Mouse (Mus musculus): ENCODE results near the gene Rab11b. TPM values are rescaled to one million over a fixed set of nuclear protein-coding genes. Genes with fewer than 3 reads are reported as not detected.

Gene Rab11b
- polyA plus RNA-seq, 1 experiment from 2014 or later, result 346 TPM

Other genes starting within 250 kb of the Rab11b start
- 42.6 and 47.3 TPM in 2 replicates for gene Adamts10, start 236.3 kb downstream of the Rab11b start, polyA plus RNA-seq (2016; fragmentation: Nextera tagmentation; extraction: Ambion mirVana)
- gene Myo1f, start 204.8 kb downstream of the Rab11b start, polyA plus RNA-seq (2016; fragmentation: Nextera tagmentation; extraction: Ambion mirVana), result 1.6 and 2.2 TPM in 2 replicates
- 47.6 and 51.2 TPM in 2 replicates for gene Zfp414, start 131.4 kb downstream of the Rab11b start, polyA plus RNA-seq (2016; fragmentation: Nextera tagmentation; extraction: Ambion mirVana)
- 0.31 and 0.39 TPM in 2 replicates for gene Pram1, start 122.5 kb downstream of the Rab11b start, polyA plus RNA-seq (2016; fragmentation: Nextera tagmentation; extraction: Ambion mirVana)
- gene Hnrnpm, start 73.7 kb downstream of the Rab11b start, polyA plus RNA-seq (2016; fragmentation: Nextera tagmentation; extraction: Ambion mirVana), result 515 and 568 TPM in 2 replicates
- 29.5 and 33.1 TPM in 2 replicates for gene March2, start 41.9 kb downstream of the Rab11b start, polyA plus RNA-seq (2016; fragmentation: Nextera tagmentation; extraction: Ambion mirVana)
- gene Angptl4, start 21.3 kb upstream of the Rab11b start, polyA plus RNA-seq (2016; fragmentation: Nextera tagmentation; extraction: Ambion mirVana), result 21.4 and 22.4 TPM in 2 replicates
- 22.7 and 27.9 TPM in 2 replicates for gene Kank3, start 50.0 kb upstream of the Rab11b start, polyA plus RNA-seq (2016; fragmentation: Nextera tagmentation; extraction: Ambion mirVana)
- 848 and 864 TPM in 2 replicates for gene Rps28, start 64.0 kb upstream of the Rab11b start, polyA plus RNA-seq (2016; fragmentation: Nextera tagmentation; extraction: Ambion mirVana)
- 439 and 441 TPM in 2 replicates for gene Ndufa7, start 64.0 kb upstream of the Rab11b start, polyA plus RNA-seq (2016; fragmentation: Nextera tagmentation; extraction: Ambion mirVana)
- 86.6 and 89.0 TPM in 2 replicates for gene Cd320, start 82.6 kb upstream of the Rab11b start, polyA plus RNA-seq (2016; fragmentation: Nextera tagmentation; extraction: Ambion mirVana)
- not detected in 2 replicates for gene Gm7029, start 113.3 kb upstream of the Rab11b start, polyA plus RNA-seq (2016; fragmentation: Nextera tagmentation; extraction: Ambion mirVana)
- gene Kifc1, start 130.1 kb upstream of the Rab11b start, polyA plus RNA-seq (2016; fragmentation: Nextera tagmentation; extraction: Ambion mirVana), result 6.6 and 8.1 TPM in 2 replicates
- 0.19 and 0.39 TPM in 2 replicates for gene Platr17, start 144.6 kb upstream of the Rab11b start, polyA plus RNA-seq (2016; fragmentation: Nextera tagmentation; extraction: Ambion mirVana)
- 85.9 and 90.8 TPM in 2 replicates for gene Daxx, start 148.9 kb upstream of the Rab11b start, polyA plus RNA-seq (2016; fragmentation: Nextera tagmentation; extraction: Ambion mirVana)
- gene Tapbp, start 155.4 kb upstream of the Rab11b start, polyA plus RNA-seq (2016; fragmentation: Nextera tagmentation; extraction: Ambion mirVana), result 14.1 TPM in 2 replicates
- gene Zbtb22, start 155.4 kb upstream of the Rab11b start, polyA plus RNA-seq (2016; fragmentation: Nextera tagmentation; extraction: Ambion mirVana), result 21.2 and 23.2 TPM in 2 replicates
- 39.3 and 46.7 TPM in 2 replicates for gene Rgl2, start 169.0 kb upstream of the Rab11b start, polyA plus RNA-seq (2016; fragmentation: Nextera tagmentation; extraction: Ambion mirVana)
- 239 and 242 TPM in 2 replicates for gene Pfdn6, start 179.8 kb upstream of the Rab11b start, polyA plus RNA-seq (2016; fragmentation: Nextera tagmentation; extraction: Ambion mirVana)
- gene Wdr46, start 180.1 kb upstream of the Rab11b start, polyA plus RNA-seq (2016; fragmentation: Nextera tagmentation; extraction: Ambion mirVana), result 56.1 and 59.6 TPM in 2 replicates
- gene B3galt4, start 191.0 kb upstream of the Rab11b start, polyA plus RNA-seq (2016; fragmentation: Nextera tagmentation; extraction: Ambion mirVana), result 3.3 and 3.7 TPM in 2 replicates
- 49.4 and 51.3 TPM in 2 replicates for gene Vps52, start 195.3 kb upstream of the Rab11b start, polyA plus RNA-seq (2016; fragmentation: Nextera tagmentation; extraction: Ambion mirVana)
- gene Rps18, start 195.5 kb upstream of the Rab11b start, polyA plus RNA-seq (2016; fragmentation: Nextera tagmentation; extraction: Ambion mirVana), result 1,596 and 1,663 TPM in 2 replicates
- 51.2 and 51.8 TPM in 2 replicates for gene H2-K1, start 239.8 kb upstream of the Rab11b start, polyA plus RNA-seq (2016; fragmentation: Nextera tagmentation; extraction: Ambion mirVana)

All from forebrain, embryonic 10.5 days (tissue).